Mouse (Mus musculus): ENCODE measurements around the gene Arid4a. TPM values are rescaled to one million over a fixed set of nuclear protein-coding genes. Genes with fewer than 3 reads are reported as not detected.
A peak's percentile ranks its signal among the peaks of the same experiment; 100 is the strongest.
"Not testable (repeated sequence)": the region's sequence is repeated elsewhere in the genome, so short reads cannot be mapped to it uniquely, and the experiment has no call there.

Arid4a gene
- total RNA-seq, 2 experiments from 2014 or later: 12.0 to 16.7 TPM

- intact Hi-C loops (cut with DNase I): no loop called here
- DNase-seq (ENCODE audit: low spot score): no peak
Measured at GRCm38 (mm10) chr12:71006901-71007300, 8.9 kb upstream of the Arid4a start.

- DNase-seq (ENCODE audit: low spot score): peak; percentile 44
- intact Hi-C loops (cut with DNase I): no loop called here
Measured at GRCm38 (mm10) chr12:71009769-71010168, 6.0 kb upstream of the Arid4a start.

GRCm38 (mm10) chr12:71014845-71015362, 886 bp upstream of the Arid4a start:
- intact Hi-C loops (cut with DNase I): loop anchor here (2.0 kb wide), 2 partner anchors 34 to 46 kb away; no protein-coding TSS in a partner anchor
- DNase-seq (ENCODE audit: low spot score): no peak

- no peak for DNase-seq (ENCODE audit: low spot score)
- intact Hi-C loops (cut with DNase I): no loop called here
Measured at GRCm38 (mm10) chr12:71016211-71016502, 367 bp downstream of the Arid4a start.

GRCm38 (mm10) chr12:71016503-71017241, 882 bp downstream of the Arid4a start:
- DNase-seq (ENCODE audit: low spot score): peak; percentile 27
- intact Hi-C loops (cut with DNase I): no loop called here

- intact Hi-C loops (cut with DNase I): no loop called here
- no peak for DNase-seq (ENCODE audit: low spot score)
Measured at GRCm38 (mm10) chr12:71017242-71017571, 1.4 kb downstream of the Arid4a start.

- no peak for DNase-seq (ENCODE audit: low spot score)
- intact Hi-C loops (cut with DNase I): no loop called here
Measured at GRCm38 (mm10) chr12:71017827-71018226, 2.0 kb downstream of the Arid4a start.

GRCm38 (mm10) chr12:71019211-71019610, 3.4 kb downstream of the Arid4a start:
- intact Hi-C loops (cut with DNase I): no loop called here

GRCm38 (mm10) chr12:71024411-71024810, 8.6 kb downstream of the Arid4a start:
- intact Hi-C loops (cut with DNase I): no loop called here
- DNase-seq (ENCODE audit: low spot score): no peak

More at GRCm38 (mm10) chr12:71019211-71019610, 3.4 kb downstream of the Arid4a start:
- DNase-seq (ENCODE audit: low spot score): no peak

GRCm38 (mm10) chr12:71028265-71028664, 12.5 kb downstream of the Arid4a start:
- intact Hi-C loops (cut with DNase I); DNase-seq (ENCODE audit: low spot score): not testable (repeated sequence)

- intact Hi-C loops (cut with DNase I): no loop called here
- DNase-seq (ENCODE audit: low spot score): no peak
Measured at GRCm38 (mm10) chr12:71030260-71030659, 14.5 kb downstream of the Arid4a start.

GRCm38 (mm10) chr12:71030722-71031121, 14.9 kb downstream of the Arid4a start:
- intact Hi-C loops (cut with DNase I): no loop called here
- DNase-seq (ENCODE audit: low spot score): no peak

GRCm38 (mm10) chr12:71035826-71036225, 20.0 kb downstream of the Arid4a start:
- no peak for DNase-seq (ENCODE audit: low spot score)
- intact Hi-C loops (cut with DNase I): no loop called here

- no peak for DNase-seq (ENCODE audit: low spot score)
- intact Hi-C loops (cut with DNase I): no loop called here
Measured at GRCm38 (mm10) chr12:71036729-71037404, 21.1 kb downstream of the Arid4a start.

- intact Hi-C loops (cut with DNase I): no loop called here
- peak; percentile 31 for DNase-seq (ENCODE audit: low spot score)
Measured at GRCm38 (mm10) chr12:71040462-71040861, 24.7 kb downstream of the Arid4a start.

GRCm38 (mm10) chr12:71042451-71042850, 26.7 kb downstream of the Arid4a start:
- intact Hi-C loops (cut with DNase I): no loop called here
- no peak for DNase-seq (ENCODE audit: low spot score)

GRCm38 (mm10) chr12:71043571-71043970, 27.8 kb downstream of the Arid4a start:
- no peak for DNase-seq (ENCODE audit: low spot score)
- intact Hi-C loops (cut with DNase I): no loop called here

- intact Hi-C loops (cut with DNase I): no loop called here
Measured at GRCm38 (mm10) chr12:71044488-71044887, 28.7 kb downstream of the Arid4a start.

GRCm38 (mm10) chr12:71046501-71046900, 30.7 kb downstream of the Arid4a start:
- no peak for DNase-seq (ENCODE audit: low spot score)
- intact Hi-C loops (cut with DNase I): no loop called here

More at GRCm38 (mm10) chr12:71044488-71044887, 28.7 kb downstream of the Arid4a start:
- DNase-seq (ENCODE audit: low spot score): no peak

- DNase-seq (ENCODE audit: low spot score): no peak
- intact Hi-C loops (cut with DNase I): loop anchor here (2.0 kb wide), 1 partner anchor 33 kb away; the partner anchor contains the start of gene Arid4a
Measured at GRCm38 (mm10) chr12:71047473-71048078, 31.8 kb downstream of the Arid4a start.

- peak; percentile 80 for DNase-seq (ENCODE audit: low spot score)
- intact Hi-C loops (cut with DNase I): loop anchor here (2.0 kb wide), 1 partner anchor 33 kb away; the partner anchor contains the start of gene Arid4a
Measured at GRCm38 (mm10) chr12:71048117-71048516, 32.3 kb downstream of the Arid4a start.
